Mouse (Mus musculus) adrenal gland (tissue): ENCODE measurements at regions not wholly inside any gene's neighbourhood (a gene's known extent, or its start where the extent isn't known, plus 50 kb on each side); places are given as distances from the start of the nearest gene placed in this dataset.

Experiments used
- intact Hi-C: fragments of 180-260 bp; cut with DNase I; formaldehyde crosslinking; loops from one replicate; pipeline ENCODE4 v1.15.1; 2025

DNA sequence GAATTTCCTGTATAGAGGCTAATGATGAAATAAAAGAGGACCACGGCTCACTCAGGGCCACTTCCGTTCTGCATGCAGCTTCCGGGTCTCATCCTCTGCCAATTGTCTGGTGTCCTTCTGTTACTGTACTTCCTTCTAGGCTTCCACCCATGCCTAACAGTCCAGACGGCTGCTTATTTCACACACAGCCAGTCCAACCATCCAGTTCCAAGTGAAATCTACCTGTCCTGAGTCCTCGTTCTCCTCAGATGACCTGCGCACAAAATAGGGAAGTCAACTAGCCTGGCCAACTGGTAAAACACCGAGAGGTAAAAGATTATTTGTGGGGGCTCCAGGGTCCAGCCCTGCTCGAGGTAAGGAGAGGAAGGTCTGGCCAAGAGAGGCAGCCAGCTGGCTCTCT is 169.7 kb downstream of the Kcna5 start:
- intact Hi-C loops = no loop called here

DNA sequence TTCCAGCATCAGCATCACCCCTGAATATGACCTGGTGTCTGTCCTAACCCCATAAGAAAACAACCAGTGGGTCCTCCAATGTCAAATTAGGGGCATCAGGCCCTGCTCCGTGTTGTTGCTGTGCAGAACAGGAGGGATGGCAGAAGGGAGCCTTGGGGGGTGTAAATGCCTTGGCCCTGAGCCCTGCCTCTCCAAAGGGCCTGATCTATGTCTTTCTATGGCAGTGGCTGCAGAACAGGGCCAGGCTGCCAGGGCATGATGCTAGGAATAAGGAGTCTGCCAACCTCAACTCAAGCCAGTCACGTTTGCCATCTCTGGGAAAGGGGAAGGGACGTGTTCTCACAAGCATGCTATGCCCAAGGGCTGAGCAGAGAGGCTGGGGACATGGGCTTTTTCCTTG is 172.9 kb downstream of the Kcna5 start:
- intact Hi-C loops = loop anchor here (2.0 kb wide), 1 partner anchor 60 kb away; no protein-coding TSS in a partner anchor

DNA sequence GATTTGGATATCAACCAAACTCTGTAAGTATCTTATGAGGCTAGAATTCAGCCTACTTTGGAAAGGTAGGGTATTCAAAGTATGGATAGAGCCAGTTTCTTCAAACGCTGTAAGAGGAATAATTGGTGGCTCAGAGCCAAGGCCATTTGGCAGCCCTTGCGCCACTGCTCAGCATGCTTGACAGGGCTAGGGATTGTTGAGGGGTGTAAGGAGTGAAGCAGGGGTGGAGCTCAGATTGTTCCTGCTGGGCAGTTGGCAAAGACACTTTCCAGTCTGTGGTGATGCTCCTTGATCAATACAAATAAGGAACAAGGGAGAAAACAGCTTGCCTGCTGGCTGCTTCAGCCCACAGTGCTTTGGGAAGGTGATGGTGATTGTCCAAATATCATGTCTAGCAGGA is 181.9 kb downstream of the Kcna5 start:
- intact Hi-C loops = no loop called here

DNA sequence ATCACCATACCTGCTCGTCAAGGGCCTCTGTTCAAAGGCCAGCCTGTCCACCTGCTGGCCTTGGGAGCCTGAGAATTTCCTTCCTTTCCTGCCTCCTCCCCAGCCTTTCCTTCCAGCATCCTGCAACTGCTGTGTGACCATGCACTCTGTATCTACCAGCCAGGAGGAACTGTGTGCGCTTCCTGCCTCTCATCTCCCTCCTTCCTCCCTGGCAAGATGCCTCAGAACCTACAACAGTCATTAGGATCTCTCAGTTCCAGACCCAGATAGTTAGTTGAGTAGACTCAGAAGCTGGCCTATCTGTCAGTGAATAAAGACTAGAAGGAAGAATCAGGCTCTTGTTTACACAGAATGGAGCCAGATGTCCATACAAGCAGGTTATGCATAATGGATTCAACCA is 183.8 kb upstream of the Ntf3 start:
- intact Hi-C loops = no loop called here

DNA sequence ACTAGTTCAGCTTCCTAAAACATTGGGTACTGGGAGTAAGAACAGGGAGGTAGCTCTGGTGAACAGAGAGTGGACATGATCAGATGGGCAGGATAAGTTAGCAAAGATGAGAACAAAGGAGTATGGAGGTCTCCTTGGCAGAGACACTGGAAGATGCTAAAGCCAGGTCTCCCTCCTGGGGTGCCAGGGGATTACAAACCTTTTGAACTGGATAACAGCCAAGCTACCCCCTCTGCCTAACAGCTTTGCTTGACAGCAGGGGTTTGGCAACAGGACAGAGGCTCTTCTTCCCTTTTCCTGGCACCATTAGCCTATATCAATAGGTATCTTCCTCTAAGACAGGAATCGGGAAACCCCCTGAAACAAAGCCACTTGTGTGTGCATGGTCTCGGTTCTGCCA is 183.2 kb upstream of the Ntf3 start:
- intact Hi-C loops = no loop called here

DNA sequence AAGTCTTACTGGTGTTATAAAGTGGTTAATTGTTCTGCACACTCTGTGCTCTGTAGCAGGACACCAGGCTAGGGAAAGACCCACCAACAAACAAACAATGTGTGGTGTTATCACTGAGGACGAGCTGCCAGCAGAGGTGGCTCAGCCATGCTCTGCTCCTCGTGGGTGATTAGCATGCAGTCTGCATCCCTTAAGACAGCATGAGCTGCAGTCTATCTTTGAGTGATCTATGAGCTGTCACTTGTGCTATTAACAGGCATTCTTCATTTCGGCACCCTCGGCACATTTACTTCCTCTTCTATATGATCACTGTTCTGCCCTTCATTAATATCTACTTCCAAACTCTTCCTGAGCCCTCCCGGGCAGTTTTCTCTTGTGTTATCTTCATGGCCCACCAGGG is 178.5 kb upstream of the Ntf3 start:
- intact Hi-C loops = no loop called here

DNA sequence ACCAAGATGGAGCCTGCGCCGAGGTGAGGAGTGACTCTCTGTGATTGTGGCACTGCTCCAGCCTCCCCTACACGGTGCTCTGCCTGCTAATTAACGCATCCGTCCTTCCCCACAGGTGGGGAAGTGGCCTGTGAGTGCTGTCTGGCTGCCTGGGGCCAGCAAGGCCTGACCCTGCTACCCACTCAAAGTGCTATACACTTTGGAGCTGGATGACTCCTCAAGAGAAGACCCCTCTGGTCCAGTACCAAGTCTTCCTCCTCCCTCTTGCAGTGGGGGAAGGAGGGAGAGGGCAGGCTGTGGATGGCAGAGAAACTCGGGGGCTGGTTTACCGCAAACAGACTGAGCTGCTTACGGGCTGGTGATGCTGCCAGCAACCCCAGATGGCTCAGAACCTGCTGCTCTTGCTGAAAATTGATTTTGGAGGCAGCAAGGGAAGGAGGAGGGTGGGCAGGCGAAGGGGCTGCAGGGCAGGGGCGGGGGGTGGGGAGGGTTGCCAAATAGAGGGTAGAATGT is 173.4 kb upstream of the Ntf3 start:
- intact Hi-C loops = no loop called here

DNA sequence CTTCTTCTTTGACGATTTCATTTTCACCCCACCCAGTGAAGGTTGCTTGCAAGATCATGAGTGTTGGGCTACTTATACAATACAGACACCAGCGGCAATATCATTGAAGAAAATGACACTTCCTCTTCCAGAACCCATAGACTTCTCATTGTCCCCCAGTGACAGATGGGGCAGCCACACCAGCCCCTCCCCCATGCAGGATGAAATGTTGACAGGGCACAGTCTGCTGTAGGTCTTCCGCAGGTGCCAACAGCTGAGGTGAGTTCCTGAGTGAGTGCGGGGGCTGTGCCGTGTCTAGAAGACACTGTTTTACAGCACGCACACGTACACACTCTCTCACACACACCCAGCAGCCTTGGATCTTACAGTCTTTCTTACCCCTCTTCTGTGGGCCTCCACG is 171.0 kb upstream of the Ntf3 start:
- intact Hi-C loops = no loop called here

DNA sequence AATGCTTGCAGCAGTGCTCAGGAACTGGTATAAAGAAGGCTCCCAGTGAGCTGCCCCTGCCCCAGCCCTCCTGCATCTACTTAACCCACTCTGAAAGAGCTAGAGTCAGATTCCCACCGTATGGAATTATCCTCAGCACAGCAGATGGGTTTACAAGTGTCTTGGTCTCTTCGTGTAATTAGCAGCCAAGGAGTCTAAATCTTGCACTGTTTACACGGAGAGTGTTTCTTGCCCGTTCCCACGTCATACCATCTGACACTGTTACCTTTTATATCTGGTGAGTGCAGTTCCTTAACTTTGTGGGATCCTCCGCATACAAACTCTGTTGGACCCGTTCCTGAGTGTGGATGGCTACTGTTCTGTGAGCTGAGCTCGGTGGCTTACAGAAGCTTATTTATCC is 167.5 kb upstream of the Ntf3 start:
- intact Hi-C loops = no loop called here

DNA sequence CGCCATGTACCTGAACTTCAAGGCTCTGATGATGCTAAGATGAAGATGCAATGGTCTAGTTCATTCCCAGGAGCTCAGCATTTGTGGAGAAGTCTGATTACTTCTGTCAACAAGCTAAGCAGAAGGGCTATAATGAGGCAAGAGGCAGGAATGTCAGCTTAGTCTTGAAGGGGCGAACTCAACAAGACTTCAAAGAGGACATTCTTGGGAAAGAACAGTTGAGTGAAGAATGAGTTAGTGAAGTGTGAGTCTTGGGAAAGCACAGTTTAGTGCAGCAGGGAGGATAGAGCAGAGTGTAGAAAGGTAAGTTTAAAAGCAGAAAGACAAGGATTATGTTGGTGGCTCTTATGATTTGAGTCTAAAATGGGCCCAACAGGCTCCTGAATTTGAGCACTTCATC is 160.5 kb upstream of the Ntf3 start:
- intact Hi-C loops = no loop called here

DNA sequence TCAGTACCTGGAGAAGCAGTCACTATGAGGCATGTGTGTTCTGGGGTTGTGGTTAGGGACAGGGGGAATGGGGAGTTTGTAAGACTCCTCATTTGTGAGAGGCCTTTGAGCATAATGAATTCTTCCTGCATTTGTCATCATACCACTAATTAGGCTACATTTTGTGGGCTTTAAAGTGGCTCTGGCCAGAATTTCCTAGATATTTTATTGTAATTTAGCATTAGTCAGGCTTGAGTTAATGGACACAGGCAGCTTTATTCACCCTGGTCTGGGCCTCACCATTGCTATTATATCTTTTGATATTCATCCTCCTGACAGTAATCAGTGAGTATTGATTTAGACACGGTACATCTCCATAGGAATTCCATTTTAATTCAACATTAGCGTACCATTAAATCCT is 151.8 kb upstream of the Ntf3 start:
- intact Hi-C loops = no loop called here

DNA sequence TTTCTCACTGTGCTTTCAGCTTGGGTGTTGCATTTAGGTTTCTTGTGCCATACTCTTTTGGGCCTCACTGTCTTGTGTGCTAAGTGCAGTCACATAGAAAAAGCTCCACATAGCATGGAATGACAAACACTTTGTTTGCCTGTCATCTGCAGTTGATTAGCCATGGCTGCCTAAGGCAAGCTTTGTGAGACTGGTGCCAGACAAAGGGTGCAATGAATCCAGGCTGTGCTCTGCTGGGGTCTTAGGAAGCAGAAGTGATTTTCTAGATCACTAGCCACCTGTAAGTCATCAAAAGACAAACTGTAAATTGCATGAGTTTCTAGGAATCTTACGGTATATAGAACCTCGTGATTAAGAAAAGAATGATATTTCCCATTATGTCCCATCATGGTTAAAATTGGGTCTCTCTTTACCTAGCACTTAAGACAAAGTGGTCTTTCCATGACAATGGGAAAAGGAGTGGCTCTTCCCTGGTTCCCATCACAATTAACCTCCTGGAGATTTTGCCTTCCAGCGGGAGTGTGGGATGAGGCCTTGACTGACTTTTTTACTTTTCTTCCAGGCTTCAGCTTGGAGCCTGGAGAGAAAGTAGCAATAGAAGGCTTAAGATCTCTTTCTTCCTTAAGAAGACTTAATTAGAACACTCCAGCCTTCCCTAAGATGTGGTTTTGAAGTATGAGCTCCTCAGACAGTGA is 144.2 kb upstream of the Ntf3 start:
- intact Hi-C loops = no loop called here

DNA sequence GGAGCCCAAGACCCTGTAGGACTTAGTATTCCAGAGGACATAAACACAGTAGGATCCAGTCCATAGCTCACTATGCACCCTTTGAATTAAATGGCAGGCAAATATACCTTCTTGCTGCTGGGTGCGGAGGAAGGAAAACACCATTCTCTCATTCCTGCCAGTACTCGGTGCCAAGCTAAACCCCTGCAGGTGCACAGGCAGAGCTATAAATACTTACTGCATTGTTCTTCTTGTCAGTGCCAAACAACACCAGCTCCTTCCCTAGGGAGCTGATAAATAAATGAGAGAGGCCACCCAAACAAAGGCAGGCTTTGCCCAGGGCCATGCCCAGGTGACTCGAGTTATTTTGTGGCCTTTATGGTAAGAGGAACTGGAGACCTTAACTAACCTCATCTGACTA is 136.4 kb upstream of the Ntf3 start:
- intact Hi-C loops = loop anchor here (2.0 kb wide), 1 partner anchor 60 kb away; no protein-coding TSS in a partner anchor

DNA sequence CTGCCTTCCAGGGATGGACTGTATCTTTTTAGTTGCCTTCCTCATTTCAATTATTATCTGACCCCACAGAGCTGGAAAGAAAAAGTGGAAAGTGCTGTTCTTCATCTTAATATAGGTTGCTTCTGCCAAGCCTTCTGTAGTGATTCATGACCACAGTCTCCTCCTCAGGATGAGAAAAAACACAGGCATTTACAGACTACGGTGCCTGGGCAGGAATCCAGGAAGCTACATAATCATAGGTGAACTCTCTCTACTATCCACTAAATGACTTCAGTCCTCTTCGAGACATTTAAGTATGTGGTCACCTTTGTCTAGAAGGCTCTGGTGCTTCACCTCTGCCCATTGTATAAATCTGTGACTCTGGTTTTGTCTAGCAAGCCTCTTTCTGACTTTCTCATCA is 124.9 kb upstream of the Ntf3 start:
- intact Hi-C loops = no loop called here

DNA sequence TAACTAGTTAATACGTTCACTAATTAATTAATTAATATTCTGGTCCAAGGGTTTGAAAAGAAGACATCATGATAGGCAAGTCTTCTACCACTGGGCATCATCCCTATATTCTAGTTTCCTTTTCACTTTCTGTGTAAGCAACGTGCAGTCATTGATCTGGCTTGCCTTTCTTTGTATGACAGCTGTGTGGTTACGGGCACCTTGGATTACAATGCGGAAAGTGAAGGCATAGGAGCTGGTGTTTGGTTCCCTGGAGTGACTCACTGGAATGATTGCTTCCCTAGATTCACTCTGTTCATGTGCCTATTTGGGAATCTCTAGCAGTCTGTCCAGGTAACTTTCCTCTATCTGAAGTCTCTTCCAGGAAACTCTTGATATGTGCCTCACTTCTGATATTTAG is 120.5 kb upstream of the Ntf3 start:
- intact Hi-C loops = no loop called here

DNA sequence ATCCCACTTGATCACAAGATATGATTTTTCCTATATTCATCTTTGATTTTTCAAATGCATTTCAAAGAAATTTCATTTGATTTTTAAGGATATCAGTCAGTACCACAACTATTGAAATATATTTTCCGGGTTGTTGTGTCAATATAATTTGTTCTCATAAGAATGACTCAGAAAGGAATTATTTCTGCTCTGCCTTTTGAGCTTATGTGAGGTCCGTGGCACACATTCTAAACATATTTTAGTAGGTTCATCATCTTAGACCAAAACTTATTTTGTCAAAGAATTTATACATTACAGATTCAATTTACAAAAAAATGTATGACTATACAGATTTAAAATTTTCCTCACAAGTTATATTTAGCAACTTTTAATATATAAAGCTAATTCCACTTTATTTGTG is 119.5 kb upstream of the Ntf3 start:
- intact Hi-C loops = no loop called here

DNA sequence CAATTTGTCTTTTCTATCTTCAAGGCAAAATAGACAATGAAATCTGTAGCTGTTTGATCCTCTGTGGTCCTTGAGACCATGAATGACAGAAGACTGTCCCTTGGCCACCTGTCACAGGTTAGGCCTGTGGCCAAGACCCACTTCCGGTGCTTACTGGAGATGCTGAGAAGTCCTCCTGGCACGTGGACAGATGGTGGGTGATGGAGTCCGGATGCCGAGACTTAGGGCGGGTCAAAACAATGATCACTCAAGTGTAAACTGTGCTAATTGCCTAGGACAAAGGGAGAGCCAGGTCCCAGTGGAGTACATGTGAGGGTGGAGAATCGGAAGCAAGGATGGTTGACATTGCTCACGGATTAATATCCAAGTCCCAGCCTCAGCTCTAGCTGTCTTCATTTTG is 117.7 kb upstream of the Ntf3 start:
- intact Hi-C loops = no loop called here

DNA sequence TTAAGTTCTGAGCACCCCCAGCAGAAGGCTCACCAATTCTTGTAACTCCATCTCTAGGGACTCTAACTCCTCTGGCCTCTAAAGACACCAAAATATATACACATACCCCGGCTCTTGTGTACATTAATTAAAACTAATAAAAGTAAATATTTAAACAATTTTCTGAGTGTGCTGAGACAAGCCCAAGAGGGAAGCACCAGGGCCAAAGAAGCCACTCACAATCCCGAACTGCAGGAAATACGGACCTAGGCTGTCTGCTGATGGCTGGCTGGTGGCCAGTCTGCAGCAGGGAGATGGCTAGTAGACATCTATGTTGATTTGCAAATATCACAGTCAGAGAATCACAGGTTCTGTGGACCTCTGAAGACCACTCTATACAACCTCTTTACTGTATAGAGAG is 113.6 kb upstream of the Ntf3 start:
- intact Hi-C loops = no loop called here

DNA sequence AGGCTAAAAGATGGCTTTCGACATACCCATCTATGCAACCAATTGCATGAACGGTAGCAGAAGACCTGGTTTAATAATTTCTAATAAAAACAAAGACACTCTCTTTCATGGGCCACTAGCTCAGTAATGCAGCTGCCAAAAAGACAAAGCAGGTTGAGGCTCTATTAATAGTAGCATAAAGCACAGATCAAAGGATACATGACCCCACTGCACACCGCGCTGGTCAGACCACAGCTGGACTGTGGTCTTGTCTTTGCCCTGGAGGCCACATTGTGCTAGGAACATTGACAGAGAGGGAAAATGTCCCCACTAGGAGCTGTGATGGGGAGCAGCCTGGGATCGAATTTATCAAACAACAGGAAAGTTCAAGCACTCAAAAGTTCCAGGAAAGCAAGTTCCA is 79.3 kb upstream of the Ntf3 start:
- intact Hi-C loops = no loop called here

DNA sequence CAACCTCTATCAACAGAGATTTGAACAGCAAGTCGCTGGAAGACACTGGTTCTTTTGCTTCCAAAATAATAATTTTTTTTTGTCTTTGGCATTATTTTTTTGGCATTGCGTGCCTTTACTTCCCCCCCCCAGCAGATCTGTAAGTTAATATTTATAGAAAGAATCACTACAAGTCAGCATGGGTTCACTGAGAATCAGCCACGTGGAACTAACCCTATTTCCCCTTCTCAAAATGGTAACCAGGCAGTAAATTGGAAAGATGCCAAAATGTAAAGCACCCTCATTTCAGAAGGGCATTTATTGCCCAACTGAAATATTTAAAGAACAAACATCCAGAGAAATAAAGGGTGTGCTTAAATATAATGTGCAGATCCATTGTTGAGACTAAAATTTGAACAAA is 78.7 kb upstream of the Ntf3 start:
- intact Hi-C loops = no loop called here

DNA sequence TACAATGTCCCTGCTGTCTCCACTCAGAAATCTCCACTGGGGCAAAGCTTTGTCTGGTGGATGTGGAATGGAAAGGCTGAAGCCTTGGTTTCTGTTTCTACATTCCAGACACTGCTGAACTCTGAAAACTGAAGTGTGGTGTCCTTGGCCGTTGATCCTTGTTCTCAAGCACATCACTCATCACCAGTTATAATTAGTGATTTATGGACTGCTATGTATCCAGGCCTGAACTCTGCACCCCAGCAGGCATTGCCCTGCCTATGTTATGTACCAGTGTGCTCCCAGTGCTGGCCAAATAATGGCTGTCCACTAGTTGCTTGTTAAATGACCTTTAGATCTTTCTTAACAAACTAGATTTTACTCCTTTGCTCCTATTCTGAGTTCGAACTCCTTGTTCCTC is 75.6 kb upstream of the Ntf3 start:
- intact Hi-C loops = no loop called here

DNA sequence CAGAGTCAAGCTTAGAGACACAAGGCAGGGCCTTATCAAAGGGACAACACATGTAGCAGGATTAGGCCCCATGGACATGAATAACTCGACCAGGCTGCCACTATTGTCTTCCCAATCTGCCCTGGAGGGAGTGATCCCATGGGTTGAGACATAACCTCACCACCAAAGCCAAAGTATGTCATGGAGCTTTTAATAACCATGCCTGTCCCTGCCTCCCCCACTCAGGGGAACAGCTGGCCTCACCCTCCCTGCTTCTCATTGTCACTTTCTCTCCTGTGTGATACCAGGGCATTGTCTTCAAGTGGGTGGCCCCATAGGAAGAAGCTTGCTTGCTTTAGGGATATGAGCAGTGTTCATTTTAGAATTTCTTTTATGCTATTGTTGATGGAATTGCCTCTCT is 73.5 kb upstream of the Ntf3 start:
- intact Hi-C loops = no loop called here
